Mouse (Mus musculus) kidney, postnatal 4 days (tissue): ENCODE data around the gene Cep63.

Experiments
- DNase-seq, 2 experiments: peaks; one replicate each; pipeline ENCODE4 v3.0.0; 2021; ENCODE audit warnings: mixed read lengths in 2 of 2

The Cep63 gene

DNA sequence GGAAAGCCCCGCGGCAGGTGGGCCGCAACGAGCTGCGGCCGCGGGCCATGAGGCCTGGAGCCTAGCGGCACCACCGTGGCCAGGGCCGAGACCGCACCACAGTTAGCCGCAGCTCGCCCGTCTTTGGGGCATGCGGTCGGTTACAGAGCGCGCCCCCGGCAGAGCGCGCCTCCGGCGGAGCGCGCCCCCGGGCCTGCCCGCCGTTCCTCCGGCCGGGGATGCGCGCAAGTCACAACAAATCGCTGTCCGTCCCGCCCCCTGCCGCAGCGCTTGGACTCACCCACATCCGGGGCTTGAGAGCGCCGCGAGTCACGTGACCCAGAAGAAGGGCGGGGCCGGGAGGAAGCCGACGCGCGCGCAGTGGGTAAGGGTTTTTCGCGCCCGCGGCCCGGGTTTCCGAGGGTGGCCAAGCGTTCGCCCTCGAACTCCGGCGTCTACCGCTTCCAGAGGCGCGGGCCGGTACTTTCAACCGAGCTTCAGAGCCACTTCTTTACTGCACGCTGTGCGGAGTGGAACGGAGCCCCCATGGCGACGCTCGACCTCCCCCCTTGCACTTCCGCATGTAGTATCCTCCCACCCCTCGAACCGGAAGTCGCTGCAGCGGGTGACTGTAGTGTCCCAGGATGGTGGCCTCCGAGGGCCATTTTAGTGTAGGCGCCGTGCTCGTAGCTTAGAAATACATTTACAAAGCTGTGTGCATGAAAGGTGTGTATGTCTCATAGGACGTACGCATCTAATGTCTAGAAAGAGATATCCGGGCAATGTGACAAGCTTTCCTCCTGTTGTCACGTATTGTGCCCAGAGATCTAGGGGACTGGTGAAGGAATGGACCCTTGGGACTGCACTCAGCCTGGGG lies at the start of gene Cep63, which contains the start of gene Anapc13:
Gene Cep63, minus strand, starts transcription at position 552 of the 856 bp plus-strand sequence.
Gene Anapc13, plus strand, starts transcription at position 314 of the 856 bp plus-strand sequence.
- peak; percentile 99 for DNase-seq

DNA sequence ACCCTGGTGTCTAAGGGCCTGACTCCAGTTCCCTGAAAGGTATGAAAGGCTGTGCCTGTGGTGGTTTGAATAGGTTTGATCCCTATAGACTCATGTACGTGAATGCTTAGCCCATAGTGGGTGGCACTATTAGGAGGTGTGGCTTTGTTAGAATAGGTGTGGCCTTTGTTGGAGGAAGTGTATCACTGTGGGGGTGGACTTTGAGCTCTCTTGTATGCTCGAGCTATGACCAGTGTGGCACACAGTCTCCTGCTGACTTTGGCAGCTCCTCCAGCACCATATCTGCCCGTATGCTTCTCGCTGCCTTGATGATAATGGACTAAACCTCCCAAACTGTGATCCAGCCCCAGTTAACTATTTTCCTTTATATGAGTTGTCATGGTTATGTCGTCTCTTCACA lies 49.6 kb upstream of the Cep63 start:
- DNase-seq = no peak

DNA sequence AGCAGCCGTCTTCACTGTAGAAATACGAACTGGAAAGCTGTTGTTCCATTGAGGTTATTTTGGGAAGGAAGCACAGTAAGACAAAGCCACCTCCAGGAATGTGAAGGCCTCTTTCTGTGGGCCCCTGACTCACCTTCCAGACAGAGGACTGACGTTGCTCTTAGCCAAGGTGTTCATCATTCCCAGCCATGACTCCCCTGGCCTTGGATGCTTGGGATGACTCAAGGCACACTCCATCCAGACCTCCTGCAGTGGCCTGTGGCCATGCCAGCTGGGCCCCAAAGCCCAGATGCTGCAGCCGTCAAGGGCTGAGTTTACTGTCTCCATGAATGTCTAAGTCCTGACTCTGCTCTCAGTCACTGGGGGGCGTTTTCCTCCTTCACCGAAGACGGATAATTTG lies 47.0 kb upstream of the Cep63 start:
- DNase-seq = no peak

DNA sequence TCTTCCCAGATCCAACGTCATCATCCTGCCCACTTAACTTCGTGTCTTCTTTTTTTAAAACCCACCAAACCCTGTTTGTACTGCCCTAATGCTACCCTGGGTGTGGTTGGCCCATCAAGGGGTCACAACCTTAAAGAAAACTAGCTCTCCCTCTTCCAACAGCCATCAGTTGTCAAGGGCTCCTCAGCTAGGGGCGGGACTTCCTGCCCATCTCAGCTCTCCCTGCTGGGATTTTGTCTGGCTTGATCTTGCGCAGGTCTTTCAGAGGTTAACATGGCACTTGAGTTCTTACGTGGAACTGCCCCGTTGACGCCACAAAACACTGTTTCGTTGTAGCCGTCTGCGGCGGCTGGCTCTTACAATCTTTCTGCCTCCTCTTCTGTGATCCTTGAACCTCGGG lies 42.6 kb upstream of the Cep63 start:
- DNase-seq = no peak

DNA sequence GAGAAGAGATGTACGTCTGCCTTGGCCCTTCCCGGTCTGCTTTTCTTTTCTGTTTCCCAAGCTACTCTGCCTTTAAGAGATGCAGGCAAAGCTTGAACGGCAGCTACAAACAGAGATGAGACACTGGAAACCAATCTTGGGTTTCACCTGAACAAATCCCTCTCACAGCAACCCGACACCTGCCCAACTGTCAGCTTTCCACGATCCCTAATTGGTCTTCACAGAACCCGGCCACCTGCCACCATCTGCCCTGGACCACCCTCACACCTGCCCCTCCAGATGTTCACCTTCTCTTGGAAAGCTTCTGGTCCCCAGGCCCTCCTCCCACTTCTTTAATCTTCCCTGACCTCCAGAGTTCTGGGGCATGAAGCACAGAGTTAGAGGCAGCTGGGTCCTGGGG lies 41.8 kb upstream of the Cep63 start:
- no peak for DNase-seq

DNA sequence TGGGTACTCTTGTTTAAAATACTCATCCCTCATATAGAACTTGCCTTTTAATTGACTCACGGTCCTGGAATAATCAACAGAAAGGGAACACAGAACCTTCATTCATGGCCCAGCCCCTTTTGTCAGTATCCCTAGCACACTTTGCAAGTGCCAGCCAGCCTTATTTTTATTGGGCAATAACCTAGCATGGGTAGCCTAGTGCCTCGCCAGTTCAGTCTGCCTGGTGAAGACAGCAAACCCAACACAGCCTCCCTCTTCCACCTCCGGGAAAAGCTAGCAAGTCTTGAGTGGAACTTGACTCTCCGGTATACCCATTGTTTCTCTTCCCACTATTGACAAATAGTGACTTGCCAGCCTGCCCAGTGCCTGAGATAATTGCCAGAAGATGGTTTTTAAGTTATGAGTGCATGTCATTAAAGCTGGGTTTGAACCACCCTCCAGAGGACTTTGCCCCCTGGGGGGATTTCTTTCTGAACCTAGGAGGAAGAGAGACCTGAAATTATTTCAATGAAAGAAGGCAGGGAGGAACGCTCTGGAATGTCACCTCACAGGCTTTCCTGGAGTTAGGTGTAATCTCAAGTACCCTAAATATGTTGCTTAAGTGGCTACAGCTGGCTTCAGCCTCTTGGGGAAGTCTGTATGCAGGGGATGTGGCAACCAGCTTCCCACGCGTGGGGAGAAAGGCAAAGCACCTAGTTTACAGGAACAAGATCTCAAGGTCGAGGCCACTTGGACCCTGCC lies 30.2 kb upstream of the Cep63 start:
- no peak for DNase-seq

DNA sequence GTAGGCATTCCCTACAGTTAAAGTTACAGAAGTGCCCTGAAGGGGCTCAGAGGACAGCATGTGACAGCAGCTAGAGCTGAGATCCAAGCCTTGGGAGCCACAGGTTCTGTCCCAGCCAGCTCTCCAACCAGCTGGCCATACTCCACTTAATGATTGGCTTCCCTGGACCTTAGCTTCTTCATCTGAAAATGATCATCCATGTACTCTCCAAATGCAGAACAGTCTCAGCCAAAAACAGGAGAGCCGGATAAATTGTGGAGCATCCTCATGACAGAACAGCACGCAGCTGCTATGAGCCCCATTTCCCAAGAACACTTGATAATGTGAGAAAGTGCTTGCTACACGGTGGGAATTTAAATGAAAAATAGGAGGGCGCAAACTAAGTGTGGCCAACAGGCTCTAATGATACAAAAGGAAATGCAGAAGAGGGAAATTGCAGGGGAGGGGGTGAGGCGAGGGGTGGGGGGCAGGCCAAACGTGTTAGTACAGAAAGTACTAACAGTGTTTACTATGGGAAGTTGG lies 24.9 kb upstream of the Cep63 start:
- no peak for DNase-seq

DNA sequence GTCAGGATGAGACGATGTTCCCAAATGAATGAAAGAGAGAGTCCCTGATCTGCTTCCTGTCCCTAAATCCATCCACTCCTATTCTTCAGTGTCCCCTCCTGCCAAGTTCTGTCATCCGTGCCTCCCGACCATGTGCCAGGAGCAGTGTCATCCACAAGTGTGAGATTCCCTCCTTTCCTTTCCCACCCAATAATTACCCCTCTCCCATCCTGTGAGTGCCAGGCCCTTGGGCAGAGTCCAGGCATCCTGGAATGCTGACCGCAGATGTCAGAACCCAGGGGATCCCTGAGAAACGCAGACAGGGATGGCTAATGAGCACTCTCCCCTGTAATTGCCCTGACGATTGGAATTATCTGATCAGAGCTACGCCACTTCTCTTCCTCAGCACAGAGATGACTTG lies 24.3 kb upstream of the Cep63 start:
- no peak for DNase-seq

DNA sequence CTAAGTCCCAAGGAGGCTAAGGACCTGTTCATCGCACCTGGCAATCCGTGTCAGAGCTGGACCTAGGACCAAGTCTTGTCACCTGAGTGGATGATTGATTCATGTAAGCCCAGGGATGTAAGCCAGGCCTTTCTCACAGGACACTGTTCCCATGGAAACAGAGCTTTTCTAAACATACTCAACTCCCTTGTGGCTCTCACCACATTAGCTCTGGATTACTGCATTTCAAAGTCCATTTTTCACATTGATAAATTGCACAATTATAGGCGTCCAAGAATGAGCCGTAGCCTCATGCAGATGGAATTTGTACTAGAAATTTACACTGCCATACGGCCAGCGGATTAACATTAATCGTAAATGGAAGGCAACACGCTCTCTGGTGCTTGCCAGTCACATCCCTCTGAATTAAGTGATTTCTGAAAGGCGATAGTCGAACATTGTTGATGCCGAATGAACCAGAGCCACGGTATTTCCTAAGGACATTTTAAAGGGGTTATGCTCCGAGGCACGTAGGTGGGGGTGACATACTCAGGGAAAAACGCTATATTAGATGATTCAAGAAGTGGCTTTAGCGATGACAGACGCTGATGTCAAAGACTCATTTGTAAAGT lies 23.7 kb upstream of the Cep63 start:
- no peak for DNase-seq

DNA sequence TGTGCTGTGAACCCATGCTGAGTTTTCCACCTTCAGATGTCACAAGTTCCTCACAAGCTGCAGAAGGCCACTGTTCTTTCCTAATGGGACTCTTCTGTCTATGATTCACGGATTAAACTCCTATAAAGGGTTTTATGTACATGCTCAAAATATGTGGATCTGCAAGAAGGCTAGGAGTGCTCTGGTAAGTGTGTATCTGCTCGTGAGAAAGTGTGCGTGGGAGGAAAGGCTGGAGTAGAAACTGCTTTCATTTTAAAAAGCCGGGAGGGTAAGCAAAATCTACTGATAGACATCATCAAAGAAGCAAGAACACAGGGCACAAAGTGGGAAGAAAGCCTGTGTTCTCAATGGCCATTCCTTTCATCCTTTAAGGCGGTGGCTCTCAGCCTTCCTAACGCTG lies 20.7 kb upstream of the Cep63 start:
- DNase-seq = no peak

DNA sequence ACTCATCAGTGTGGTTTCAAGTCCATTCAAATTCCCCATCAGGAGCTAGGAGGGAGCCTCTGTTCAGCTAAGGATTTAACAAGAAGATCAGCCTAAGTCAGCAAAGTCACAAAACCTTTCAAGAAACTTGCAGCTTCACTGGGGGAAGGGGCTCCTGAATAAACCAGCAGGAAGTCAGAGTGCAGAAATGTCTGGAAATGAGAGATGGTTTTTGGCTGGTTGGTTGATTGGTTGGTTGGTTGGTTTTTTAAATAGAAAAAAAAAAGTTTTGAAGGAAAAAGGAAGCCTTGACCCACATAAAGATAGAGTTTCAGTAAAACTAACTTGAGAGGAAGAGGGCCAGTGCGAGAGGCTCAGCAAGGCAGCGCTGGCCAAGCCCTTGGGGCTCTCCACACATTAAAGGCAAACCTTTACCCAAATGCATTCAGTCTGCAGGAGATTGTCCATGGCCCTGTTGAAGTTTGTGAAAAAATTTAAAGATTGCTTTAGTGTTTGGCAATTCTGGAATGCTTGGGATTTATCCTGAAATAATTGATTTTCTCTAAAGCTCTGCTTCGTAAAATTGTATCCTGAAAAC lies 18.9 kb upstream of the Cep63 start:
- no peak for DNase-seq

DNA sequence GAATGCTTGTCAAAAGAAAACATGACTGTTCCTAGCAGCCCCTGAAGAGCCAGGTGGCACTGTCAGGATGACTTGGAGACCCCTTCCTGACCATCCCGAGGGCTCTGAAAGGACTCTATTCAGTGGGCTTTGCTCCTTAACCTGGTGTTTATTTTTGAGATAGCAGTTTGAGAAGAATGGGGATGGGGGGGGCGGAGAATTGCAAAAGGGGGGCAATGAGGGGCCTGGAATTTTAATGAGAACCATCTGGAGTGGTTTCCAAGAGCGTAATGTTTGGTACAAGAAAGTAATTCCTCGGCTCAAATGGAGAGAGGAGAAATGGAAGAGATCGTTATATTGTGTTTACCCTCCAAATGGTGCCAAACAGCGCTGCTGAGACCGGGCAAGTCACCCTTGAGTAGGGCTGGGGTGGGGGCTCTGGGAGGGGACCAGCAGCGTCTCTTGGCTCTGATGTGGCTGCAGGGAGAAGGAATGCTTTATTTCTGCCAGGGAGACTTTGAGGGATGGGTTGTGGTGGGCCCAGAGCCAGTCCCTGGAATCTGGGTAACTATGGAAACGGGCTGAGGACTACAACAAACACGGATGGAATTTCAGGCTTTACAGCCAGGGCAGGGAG lies 17.3 kb upstream of the Cep63 start:
- DNase-seq = peak; percentile 81 to 86

DNA sequence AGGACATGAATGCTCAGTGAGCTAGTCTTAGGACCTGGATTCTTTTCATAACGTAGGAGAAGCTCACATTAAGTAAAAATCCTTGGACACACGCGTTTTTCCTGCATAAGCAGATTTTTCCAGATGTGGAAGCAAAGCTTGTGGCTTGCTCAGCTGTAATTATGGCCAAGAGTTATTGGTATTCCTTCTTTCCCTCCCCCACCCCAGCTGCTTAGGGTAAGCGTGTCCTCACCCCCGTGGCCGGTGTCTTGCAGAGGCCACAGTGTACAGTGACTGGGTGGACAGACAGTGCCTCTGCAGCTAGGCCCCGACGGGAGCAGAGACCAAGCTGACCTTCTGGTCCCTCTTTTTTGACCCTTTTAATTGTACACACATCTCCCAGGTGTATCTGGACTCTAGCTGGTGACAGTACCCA lies 16.7 kb upstream of the Cep63 start:
- DNase-seq = peak; percentile 28 to 57

DNA sequence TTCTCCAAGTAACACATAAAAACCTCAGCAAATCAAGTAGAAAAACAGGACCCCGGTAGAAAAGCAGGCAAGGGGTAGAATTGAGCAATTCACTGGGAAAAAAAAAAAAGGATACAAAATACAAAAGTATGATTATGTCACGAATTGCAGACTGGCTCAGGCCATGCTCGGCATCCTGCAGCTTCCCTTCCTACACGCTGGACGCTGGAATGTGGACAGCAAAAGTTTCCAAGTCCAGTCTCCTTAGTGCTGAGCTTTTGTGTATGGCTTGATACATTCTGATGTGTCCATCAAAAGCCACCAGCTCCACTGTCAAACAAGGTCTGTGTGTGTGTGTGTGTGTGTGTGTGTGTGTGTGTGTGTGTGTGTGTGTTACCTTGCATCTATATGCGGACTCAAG lies 15.2 kb upstream of the Cep63 start:
- DNase-seq = peak in 1 of 2 experiments; percentile 57

DNA sequence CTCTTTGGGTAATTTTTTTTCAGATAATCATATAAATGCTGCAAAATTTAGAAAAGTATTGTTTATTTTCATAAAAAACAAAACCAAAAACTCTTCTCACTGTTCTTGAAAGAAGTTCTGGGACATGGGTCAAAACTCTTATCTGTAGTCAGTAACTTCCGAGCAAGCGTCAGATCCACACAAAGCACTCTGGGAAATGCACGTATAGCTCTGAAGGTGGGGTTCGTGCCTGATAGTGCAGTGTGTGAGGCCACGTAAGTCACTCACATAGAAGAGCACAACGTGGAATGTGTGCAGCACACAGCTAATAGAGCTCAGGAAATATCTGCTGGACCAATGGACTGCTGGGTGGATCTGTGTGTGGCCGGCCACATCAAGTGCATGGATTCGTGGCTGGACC lies 13.2 kb upstream of the Cep63 start:
- no peak for DNase-seq

DNA sequence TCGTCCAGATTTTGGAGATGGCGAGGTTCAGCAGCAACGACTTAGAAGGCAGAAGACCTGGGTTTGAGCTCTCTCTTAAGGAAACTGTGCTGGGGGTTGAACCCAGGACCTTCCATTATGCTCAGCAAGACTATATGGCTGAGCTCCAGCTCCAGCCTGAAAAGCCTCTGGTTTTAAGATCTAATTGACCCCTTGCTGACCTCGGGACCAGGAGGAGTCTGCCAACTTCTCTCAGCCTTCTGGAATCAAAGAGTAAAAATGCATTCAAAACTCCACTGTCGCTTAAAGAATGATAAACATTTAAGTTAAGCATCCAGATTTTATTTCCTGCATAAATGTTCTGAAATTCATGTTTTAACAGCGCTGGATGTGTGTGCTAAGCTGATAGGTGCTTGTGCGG lies 12.6 kb upstream of the Cep63 start:
- peak; percentile 38 to 54 for DNase-seq

DNA sequence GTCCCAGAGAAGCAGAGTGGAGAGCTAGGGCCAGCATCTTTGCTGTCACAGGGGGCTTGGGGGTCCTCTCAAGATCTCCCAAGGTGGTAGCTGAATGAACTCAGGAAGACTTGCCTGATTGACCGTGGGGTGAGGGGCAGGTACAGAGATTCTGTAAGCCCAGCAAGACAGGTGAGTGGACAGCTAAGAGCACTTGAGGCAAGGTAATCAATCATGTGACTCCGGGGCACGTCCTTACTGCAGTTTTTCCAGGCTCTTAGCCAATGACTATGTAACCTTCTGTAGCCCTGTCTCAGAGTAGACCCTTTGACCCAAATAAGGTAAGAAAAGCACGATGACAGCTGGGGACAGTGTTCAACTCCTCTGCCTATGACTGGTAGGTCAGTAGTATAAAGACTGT lies 10.8 kb upstream of the Cep63 start:
- no peak for DNase-seq

DNA sequence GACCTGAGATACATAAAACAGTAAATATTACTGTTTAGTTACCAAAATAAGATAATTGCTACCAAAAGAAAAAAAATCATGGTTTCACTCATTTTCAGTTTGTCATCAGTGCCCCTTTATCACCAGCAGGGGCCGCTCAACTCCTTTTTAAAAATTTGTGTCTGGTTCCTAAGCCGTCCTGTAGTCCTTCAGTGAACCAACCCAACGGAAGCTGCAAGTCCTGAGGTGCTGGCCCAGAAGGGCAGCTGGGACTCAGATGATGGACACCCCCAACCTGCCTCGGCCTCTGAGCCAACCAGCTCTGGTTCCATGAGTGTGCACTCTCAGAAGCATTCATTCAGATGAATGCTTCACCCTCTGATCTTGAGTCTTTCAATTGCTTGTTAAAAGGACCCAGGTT lies 10.2 kb upstream of the Cep63 start:
- peak; percentile 71 to 80 for DNase-seq

DNA sequence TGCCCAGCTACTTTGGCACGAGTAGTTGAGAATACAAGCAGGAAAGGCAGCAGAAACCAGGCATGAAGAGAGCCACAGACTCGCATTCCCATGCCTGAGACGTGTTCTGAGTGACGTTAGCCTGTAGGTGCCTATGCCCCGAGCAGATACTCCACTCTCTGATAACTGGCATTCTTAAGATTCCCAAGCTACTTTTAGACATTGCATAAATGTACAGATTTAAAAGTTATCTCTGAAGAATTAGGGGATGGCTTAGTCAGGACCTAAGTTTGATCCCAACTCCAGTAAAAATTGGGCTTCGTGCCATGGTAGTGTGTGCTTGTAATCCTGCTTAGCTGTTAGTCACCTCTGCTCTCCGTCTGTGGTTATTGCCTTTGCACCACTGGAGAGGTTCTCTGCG lies 8.1 kb upstream of the Cep63 start:
- DNase-seq = no peak

DNA sequence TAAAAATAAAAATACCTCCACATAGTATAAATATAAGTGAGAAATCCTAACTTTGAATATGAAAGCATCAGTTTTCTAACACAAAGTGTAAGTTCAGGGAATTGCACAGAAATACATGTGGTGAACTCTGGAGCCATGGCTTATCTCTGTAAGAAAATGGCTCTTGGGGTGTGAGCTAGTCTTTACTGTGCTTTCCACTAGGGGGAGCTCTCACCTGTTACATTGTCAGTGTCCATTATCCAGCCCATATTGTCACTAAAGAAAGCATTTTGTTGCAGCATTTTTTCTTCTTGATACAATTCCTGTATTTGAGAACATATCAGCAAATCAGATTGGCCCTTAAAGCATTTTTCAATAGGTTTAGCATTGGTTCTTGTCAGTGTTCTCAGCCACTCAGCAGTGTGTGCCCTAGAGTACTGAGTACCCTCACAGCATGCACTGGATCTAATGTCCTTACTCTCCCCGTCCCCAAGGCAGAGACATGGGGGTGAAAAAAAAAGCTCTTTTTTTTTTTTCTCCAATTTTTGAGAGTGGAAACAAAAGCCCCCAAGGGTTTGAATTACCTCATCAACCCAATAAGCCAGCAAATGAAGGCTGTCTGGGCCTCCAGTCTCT lies 6.7 kb upstream of the Cep63 start:
- DNase-seq = peak; percentile 50 to 66

DNA sequence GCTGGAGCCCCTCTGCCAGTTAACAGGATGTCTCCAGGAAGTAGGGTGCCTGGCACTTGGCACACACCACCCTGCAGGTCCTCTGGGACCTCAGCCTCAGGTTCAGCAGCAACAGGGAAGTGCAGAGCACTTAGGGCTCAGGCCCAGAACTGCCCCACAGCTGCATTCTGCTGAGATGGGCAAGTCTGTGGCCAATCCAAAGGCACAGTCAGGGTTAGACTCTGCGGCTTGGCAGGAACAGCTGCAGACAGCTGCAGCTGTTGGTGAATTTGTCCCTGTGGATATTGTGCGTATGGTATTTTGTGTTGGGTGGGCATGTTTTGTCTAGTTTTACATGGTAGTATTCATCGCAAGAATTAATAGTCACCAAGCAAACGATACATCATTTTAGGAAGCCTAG lies 5.8 kb upstream of the Cep63 start:
- no peak for DNase-seq

DNA sequence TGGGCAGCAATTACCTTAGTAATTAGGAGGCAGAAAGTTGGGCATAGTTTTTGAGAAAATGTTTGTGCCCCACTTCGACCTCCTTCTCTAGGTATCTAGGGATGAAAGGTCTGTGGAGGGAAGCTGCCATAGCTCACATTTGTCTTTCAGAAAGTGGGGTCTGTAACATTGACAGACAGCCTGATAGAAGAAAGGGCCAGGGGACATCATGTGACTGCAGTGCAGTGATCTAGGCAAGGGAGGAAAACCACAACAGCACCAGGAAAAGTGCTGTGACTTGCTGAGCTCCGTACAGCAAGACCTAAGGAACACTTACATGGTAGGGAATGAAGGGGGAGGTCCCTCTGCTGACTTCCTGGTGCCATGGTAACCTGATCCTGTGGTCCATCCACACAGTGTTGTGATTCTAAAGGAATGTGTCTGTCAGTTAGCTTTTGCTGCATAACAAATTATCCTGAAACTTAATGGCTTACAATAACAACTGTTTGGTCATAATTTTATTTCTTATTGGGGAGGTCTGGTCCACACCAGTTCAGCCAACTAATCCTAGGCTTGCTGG lies 5.3 kb upstream of the Cep63 start:
- DNase-seq = no peak
